Comparison of ENCODE assay signal across 15 mouse cellular contexts in the genomic region with DNA sequence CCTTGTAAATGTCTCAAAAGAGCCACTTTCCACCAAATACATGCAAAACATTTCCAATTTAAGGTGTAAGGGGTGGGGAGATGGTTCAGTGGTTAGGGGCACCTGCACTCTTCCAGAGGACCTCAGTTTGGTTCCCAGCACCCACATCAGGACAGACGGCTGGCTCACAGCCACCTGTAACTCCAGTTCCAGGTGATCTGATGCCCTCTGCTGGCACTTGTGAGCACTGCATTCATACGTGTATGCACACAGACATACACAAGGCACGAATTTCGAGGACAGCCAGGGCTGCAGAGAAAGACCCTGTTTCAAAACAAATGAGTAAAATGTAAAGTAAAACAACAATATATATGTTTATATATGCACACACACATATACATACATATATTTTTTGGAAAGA. TPM values are rescaled to one million over a fixed set of nuclear protein-coding genes. Genes with fewer than 3 reads are reported as not detected.
DNase-seq lines count a peak whose midpoint lies in the region; ATAC-seq and TF ChIP-seq lines count a peak whose summit lies in the region.
"Had no signal": no experiment of that assay in that cellular context is flagged by ENCODE, and none has a peak within 500 bp of the region (broad histone marks: within the 10 kb centered on the region; RNA-seq: fewer than 3 reads in every experiment).

No protein-coding gene starts in this region.

- peak; percentile 58 for TF ChIP-seq CTCF in intestine, postnatal 0 days (IDR thresholded peaks at IDR 0.05; ENCODE audit: low read depth)

- no peak overlapping the region for H3K4me3 ChIP-seq in intestine, postnatal 0 days (ENCODE audit: low read depth, low read length)
- no peak overlapping the region for H3K4me3 ChIP-seq in intestine, embryonic 16.5 days (ENCODE audit: low read length)
- H3K4me3 ChIP-seq: erythroblast, embryonic 14.5 days; heart, embryonic 15.5 days; intestine, embryonic 15.5 days; megakaryocyte, embryonic 14.5 days had no signal

- DNase-seq in thymus, postnatal 14 days, result peak; percentile 32
- DNase-seq in thymus, postnatal 36 days, result no peak
- DNase-seq in brain, adult 2 months (ENCODE audit: low read depth, low spot score), result peak; percentile 48
- no peak for DNase-seq in spleen, postnatal 14 days (ENCODE audit: low spot score in 2 of 2)
- DNase-seq: cerebellum, postnatal 36 days; gastrocnemius, postnatal 10 days; spleen, adult 18-20 months had no signal

- no peaks in the 10 kb centered on the region for H3K27me3 ChIP-seq in intestine, postnatal 0 days (replicated peaks; ENCODE audit: control insufficient read depth, insufficient read depth, low read length)
- no peaks in the 10 kb centered on the region for H3K27me3 ChIP-seq in intestine, embryonic 16.5 days (replicated peaks; ENCODE audit: control insufficient read depth, insufficient read depth, low read length)
- H3K27me3 ChIP-seq: heart, embryonic 15.5 days; intestine, embryonic 15.5 days; megakaryocyte, embryonic 14.5 days; Patski had no signal

- no peak for ATAC-seq in intestine, postnatal 0 days
- no peak for ATAC-seq in intestine, embryonic 16.5 days
- no peak for ATAC-seq in inflammation-experienced regulatory T-cells, adult 6 months
- ATAC-seq: intestine, embryonic 15.5 days; Patski had no signal

- 0 out of 2 replicates have a peak, but pooled peaks cover 8% of the 10 kb centered on the region for H3K4me1 ChIP-seq in intestine, postnatal 0 days (replicated peaks; ENCODE audit: control insufficient read depth, insufficient read depth, low read length)
- peaks cover 29% of the 10 kb centered on the region for H3K4me1 ChIP-seq in intestine, embryonic 16.5 days (ENCODE audit: control insufficient read depth, insufficient read depth, low read length)

- H3K9ac ChIP-seq in intestine, postnatal 0 days (ENCODE audit: low read depth, low read length), result no peak overlapping the region
- no peak overlapping the region for H3K9ac ChIP-seq in intestine, embryonic 16.5 days (ENCODE audit: low read depth, low read length)
- H3K9ac ChIP-seq: heart, embryonic 15.5 days; intestine, embryonic 15.5 days had no signal

- no peak overlapping the region for H3K4me2 ChIP-seq in intestine, postnatal 0 days (replicated peaks; ENCODE audit: low read depth)
- H3K4me2 ChIP-seq in intestine, embryonic 16.5 days (ENCODE audit: low read depth, low read length), result no peak overlapping the region
- H3K4me2 ChIP-seq: heart, embryonic 15.5 days; intestine, embryonic 15.5 days had no signal

- H3K36me3 ChIP-seq in intestine, postnatal 0 days (ENCODE audit: control insufficient read depth, insufficient read depth), result peaks cover 6% of the 10 kb centered on the region; the same call in 1 of the 2 replicates
- peaks cover 6% of the 10 kb centered on the region; the same call in 1 of the 2 replicates for H3K36me3 ChIP-seq in intestine, embryonic 16.5 days (ENCODE audit: control insufficient read depth, insufficient read depth, low read length)

- 97% methylated on average over 4 of the region's 4 CpGs for WGBS in intestine, postnatal 0 days
- WGBS in intestine, embryonic 16.5 days, result 93% methylated on average over 4 of the region's 4 CpGs

- H3K27ac ChIP-seq in intestine, postnatal 0 days (ENCODE audit: low read depth, low read length), result no peak overlapping the region
- no peak overlapping the region for H3K27ac ChIP-seq in intestine, embryonic 16.5 days (ENCODE audit: low read length)
- H3K27ac ChIP-seq: heart, embryonic 15.5 days; intestine, embryonic 15.5 days had no signal

- H3K9me3 ChIP-seq in intestine, postnatal 0 days (ENCODE audit: control insufficient read depth), result no peaks in the 10 kb centered on the region
- H3K9me3 ChIP-seq in intestine, embryonic 16.5 days (ENCODE audit: control insufficient read depth, low read length), result no peaks in the 10 kb centered on the region
- H3K9me3 ChIP-seq: heart, embryonic 15.5 days; intestine, embryonic 15.5 days; megakaryocyte, embryonic 14.5 days had no signal

RNA-seq across cellular contexts. Expression of a gene that starts 4.0 kb away (rescaled TPM):
- 10.5 and 12.1 TPM in 2 replicates for polyA plus RNA-seq in intestine, postnatal 0 days (2015; fragmentation: Nextera tagmentation; extraction: Ambion mirVana)
- 15.3 and 18.6 TPM in 2 replicates for polyA plus RNA-seq in intestine, embryonic 16.5 days (2015; fragmentation: Nextera tagmentation; extraction: Ambion mirVana)
- under 1 TPM in 1 of 3 experiments, not detected in 2; 0.52 TPM for polyA plus RNA-seq in inflammation-experienced regulatory T-cells, adult 6 months (2017; shearing (Covaris generic))

RNA-seq across cellular contexts. Expression of a gene that starts 18.1 kb away (rescaled TPM):
- 8.3 and 9.1 TPM in 2 replicates for polyA plus RNA-seq in intestine, postnatal 0 days (2015; fragmentation: Nextera tagmentation; extraction: Ambion mirVana)
- 12.3 and 15.2 TPM in 2 replicates for polyA plus RNA-seq in intestine, embryonic 16.5 days (2015; fragmentation: Nextera tagmentation; extraction: Ambion mirVana)
- 1 to 10 TPM; 3.4 to 5.1 (median 4.3) TPM for polyA plus RNA-seq in inflammation-experienced regulatory T-cells, adult 6 months (2017; shearing (Covaris generic))

RNA-seq across cellular contexts. Expression of a gene that starts 28.8 kb away (rescaled TPM):
- polyA plus RNA-seq in intestine, postnatal 0 days (2015; fragmentation: Nextera tagmentation; extraction: Ambion mirVana), result 32.2 and 34.1 TPM in 2 replicates
- polyA plus RNA-seq in intestine, embryonic 16.5 days (2015; fragmentation: Nextera tagmentation; extraction: Ambion mirVana), result 66.8 and 70.3 TPM in 2 replicates
- not detected for polyA plus RNA-seq in inflammation-experienced regulatory T-cells, adult 6 months (2017; shearing (Covaris generic))

RNA-seq across cellular contexts. Expression of a gene that starts 30.7 kb away (rescaled TPM):
- polyA plus RNA-seq in intestine, postnatal 0 days (2015; fragmentation: Nextera tagmentation; extraction: Ambion mirVana), result 5.7 and 6.6 TPM in 2 replicates
- 14.7 and 16.5 TPM in 2 replicates for polyA plus RNA-seq in intestine, embryonic 16.5 days (2015; fragmentation: Nextera tagmentation; extraction: Ambion mirVana)
- polyA plus RNA-seq in inflammation-experienced regulatory T-cells, adult 6 months (2017; shearing (Covaris generic)), result 10 to 100 TPM; 31.5 to 42.6 (median 33.5) TPM

RNA-seq across cellular contexts. Expression of a gene that starts 42.1 kb away (rescaled TPM):
- 0.14 TPM in 1 of 2 replicates, not detected in the other for polyA plus RNA-seq in intestine, postnatal 0 days (2015; fragmentation: Nextera tagmentation; extraction: Ambion mirVana)
- polyA plus RNA-seq in intestine, embryonic 16.5 days (2015; fragmentation: Nextera tagmentation; extraction: Ambion mirVana), result not detected in 2 replicates
- polyA plus RNA-seq in inflammation-experienced regulatory T-cells, adult 6 months (2017; shearing (Covaris generic)), result under 1 TPM in 1 of 3 experiments, not detected in 2; 0.31 TPM
- polyA plus RNA-seq: erythroblast, embryonic 14.5 days; intestine, embryonic 15.5 days had no signal

Comparison
In these comparisons a context has a peak if more than half of its experiments do, and no peak if none do; other contexts are left out.
1. DNase-seq: peak in thymus, postnatal 14 days (single experiment) and brain, adult 2 months (single experiment); none in thymus, postnatal 36 days (0 of 2) and spleen, postnatal 14 days (0 of 2).
2. RNA of a gene that starts 28.8 kb away (polyA plus RNA-seq): 66.8 to 70.3 TPM in intestine, embryonic 16.5 days and 32.2 to 34.1 TPM in intestine, postnatal 0 days; not detected in inflammation-experienced regulatory T-cells, adult 6 months; every median in the first group is over 10 times any median in the second.